Mouse (Mus musculus): Measurements from ENCODE around the gene A930017K11Rik. TPM values are rescaled to one million over a fixed set of nuclear protein-coding genes. Genes with fewer than 3 reads are reported as not detected.

A930017K11Rik gene
- polyA plus RNA-seq, 1 experiment from 2014 or later, result 0.28 TPM

DNA sequence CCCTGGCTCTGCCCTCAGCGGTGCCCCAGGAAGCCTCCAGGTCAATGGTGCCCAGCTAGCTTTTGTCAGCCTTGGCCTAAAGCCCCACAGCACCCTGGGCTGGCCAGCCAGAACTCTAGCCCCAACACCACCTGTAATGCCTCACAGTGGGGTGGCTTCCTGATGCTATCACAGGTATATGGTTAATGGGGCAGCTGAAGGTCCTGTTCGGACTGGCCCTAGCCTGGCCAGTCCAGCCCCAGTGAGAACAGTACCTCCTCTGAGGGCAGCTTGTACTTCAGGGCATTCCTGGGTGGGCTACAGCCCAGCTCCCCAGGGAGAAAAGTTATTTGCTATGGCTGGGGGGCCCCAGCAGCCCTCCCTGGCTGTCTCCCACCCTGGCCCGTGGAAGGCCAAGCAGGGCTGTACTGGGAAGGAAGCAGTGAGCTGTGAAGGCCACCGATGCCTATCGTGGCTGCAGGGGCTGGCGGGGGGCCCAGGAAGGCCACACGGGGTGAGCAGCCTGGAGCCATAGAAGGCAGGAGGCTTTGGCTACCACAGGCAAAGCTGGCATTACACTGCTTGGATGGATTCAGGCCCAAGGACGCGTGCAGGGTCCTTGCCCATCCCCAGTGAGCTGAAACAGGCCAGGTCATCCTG is 6.7 kb downstream of the A930017K11Rik start:
- Histone ChIP-seq H3K4me2 (ENCODE audit: low read length) (no peak overlapping the region), H3K4me3 (ENCODE audit: low read depth, low read length) (no peak overlapping the region), H3K4me1 (replicated peaks; ENCODE audit: control insufficient read depth, insufficient read depth, low read length) (peaks cover 7% of the 10 kb centered on the region), H3K9me3 (ENCODE audit: control insufficient read depth, low read length) (no peaks in the 10 kb centered on the region), H3K27ac (ENCODE audit: low read depth) (no peak overlapping the region), H3K36me3 (ENCODE audit: control insufficient read depth, insufficient read depth, low read length) (no peaks in the 10 kb centered on the region), H3K27me3 (replicated peaks; ENCODE audit: control insufficient read depth, insufficient read depth, low read length) (peaks cover 10% of the 10 kb centered on the region), H3K9ac (ENCODE audit: low read length) (no peak overlapping the region)
- DNase-seq (ENCODE audit: low spot score) (no peak), ATAC-seq (replicated peaks; ENCODE audit: low FRiP score, low TSS enrichment, low read depth) (no peak)
- 83% methylated on average over 8 of the region's 9 CpGs for WGBS

GRCm38 (mm10) chr17:25944366-25945163 is 7.8 kb downstream of the A930017K11Rik start, which contains the start of the genes Pigq and Nhlrc4:
Pigq (minus strand) TSS chr17:25944936.
Nhlrc4 (minus strand) TSS chr17:25944961.
- ATAC-seq (replicated peaks; ENCODE audit: low FRiP score, low TSS enrichment, low read depth), result no peak
- H3K9ac ChIP-seq (ENCODE audit: low read length), result no peak within 1 kb of the TSS
- H3K4me2 ChIP-seq (ENCODE audit: low read length), result no peak within 1 kb of the TSS

GRCm38 (mm10) chr17:25943769-25944168 is 8.6 kb downstream of the A930017K11Rik start:
- no peak for DNase-seq (ENCODE audit: low spot score)
- Histone ChIP-seq H3K9ac (ENCODE audit: low read length) (no peak overlapping the region), H3K4me3 (ENCODE audit: low read depth, low read length) (no peak overlapping the region), H3K4me1 (replicated peaks; ENCODE audit: control insufficient read depth, insufficient read depth, low read length) (peaks cover 9% of the 10 kb centered on the region), H3K27ac (ENCODE audit: low read depth) (no peak overlapping the region), H3K36me3 (ENCODE audit: control insufficient read depth, insufficient read depth, low read length) (0 out of 2 replicates have a peak, but pooled peaks cover 4% of the 10 kb centered on the region), H3K4me2 (ENCODE audit: low read length) (no peak overlapping the region), H3K27me3 (replicated peaks; ENCODE audit: control insufficient read depth, insufficient read depth, low read length) (no peaks in the 10 kb centered on the region), H3K9me3 (ENCODE audit: control insufficient read depth, low read length) (no peaks in the 10 kb centered on the region)
- 82% methylated on average over 9 of the region's 9 CpGs for WGBS
- ATAC-seq (replicated peaks; ENCODE audit: low FRiP score, low TSS enrichment, low read depth), result no peak

More at GRCm38 (mm10) chr17:25944366-25945163, 7.8 kb downstream of the A930017K11Rik start, which contains the start of the genes Pigq and Nhlrc4:
- no peaks in the 10 kb centered on the region for H3K27me3 ChIP-seq (replicated peaks; ENCODE audit: control insufficient read depth, insufficient read depth, low read length)
- H3K4me3 ChIP-seq (ENCODE audit: low read depth, low read length), result no peak within 1 kb of the TSS
- H3K27ac ChIP-seq (ENCODE audit: low read depth), result no peak within 1 kb of the TSS
- no peaks in the 10 kb centered on the region for H3K36me3 ChIP-seq (ENCODE audit: control insufficient read depth, insufficient read depth, low read length)
- H3K4me1 ChIP-seq (replicated peaks; ENCODE audit: control insufficient read depth, insufficient read depth, low read length), result peaks cover 9% of the 10 kb centered on the region
- no peak for DNase-seq (ENCODE audit: low spot score)
- 47% methylated on average over 6 of the region's 6 CpGs for WGBS
- H3K9me3 ChIP-seq (ENCODE audit: control insufficient read depth, low read length), result no peaks in the 10 kb centered on the region

GRCm38 (mm10) chr17:25943221-25943620 is 9.1 kb downstream of the A930017K11Rik start:
- no peak overlapping the region for H3K4me3 ChIP-seq (ENCODE audit: low read depth, low read length)
- H3K9ac ChIP-seq (ENCODE audit: low read length), result no peak overlapping the region
- no peak for DNase-seq (ENCODE audit: low spot score)
- peaks cover 9% of the 10 kb centered on the region for H3K4me1 ChIP-seq (replicated peaks; ENCODE audit: control insufficient read depth, insufficient read depth, low read length)
- WGBS, result 83% methylated on average over 3 of the region's 3 CpGs
- H3K27ac ChIP-seq (ENCODE audit: low read depth), result no peak overlapping the region
- 0 out of 2 replicates have a peak, but pooled peaks cover 4% of the 10 kb centered on the region for H3K36me3 ChIP-seq (ENCODE audit: control insufficient read depth, insufficient read depth, low read length)
- H3K9me3 ChIP-seq (ENCODE audit: control insufficient read depth, low read length), result no peaks in the 10 kb centered on the region
- no peaks in the 10 kb centered on the region for H3K27me3 ChIP-seq (replicated peaks; ENCODE audit: control insufficient read depth, insufficient read depth, low read length)
- no peak overlapping the region for H3K4me2 ChIP-seq (ENCODE audit: low read length)
- ATAC-seq (replicated peaks; ENCODE audit: low FRiP score, low TSS enrichment, low read depth), result no peak

DNA sequence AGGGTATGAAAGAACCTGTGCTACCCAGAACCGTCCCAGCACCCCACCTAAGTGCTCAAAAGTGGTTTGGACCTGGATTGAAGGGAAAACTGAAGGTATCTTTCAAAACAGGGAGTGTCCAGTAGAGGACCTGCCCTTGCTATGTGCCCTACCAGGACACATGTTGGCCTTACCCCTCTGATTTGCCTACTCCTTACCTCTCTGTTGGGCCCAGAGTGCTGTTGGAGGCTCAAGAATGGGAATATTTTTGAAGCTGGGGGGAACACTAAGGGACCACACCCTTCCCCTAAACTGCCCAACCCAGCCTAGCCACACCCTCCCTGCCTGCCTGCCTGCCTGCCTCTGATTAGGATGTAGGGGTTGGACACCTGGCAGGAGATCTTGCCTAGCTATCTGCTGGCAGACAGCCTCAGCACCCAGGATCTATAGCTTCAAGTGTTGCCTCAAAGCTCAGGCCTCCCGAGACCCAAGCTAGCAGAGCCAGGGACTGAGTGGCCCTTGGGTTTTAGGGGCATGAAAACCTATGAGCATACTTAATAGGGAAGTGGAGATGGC is 9.7 kb downstream of the A930017K11Rik start:
- no peak for DNase-seq (ENCODE audit: low spot score)
- H3K9ac ChIP-seq (ENCODE audit: low read length), result no peak overlapping the region
- H3K27ac ChIP-seq (ENCODE audit: low read depth), result no peak overlapping the region
- no peaks in the 10 kb centered on the region for H3K27me3 ChIP-seq (replicated peaks; ENCODE audit: control insufficient read depth, insufficient read depth, low read length)
- WGBS, result 79% methylated on average over 2 of the region's 2 CpGs
- no peak for ATAC-seq (replicated peaks; ENCODE audit: low FRiP score, low TSS enrichment, low read depth)
- peak overlapping the region; percentile 63; the same call in 1 of the 2 replicates for H3K4me2 ChIP-seq (ENCODE audit: low read length)
- no peaks in the 10 kb centered on the region for H3K9me3 ChIP-seq (ENCODE audit: control insufficient read depth, low read length)
- H3K4me3 ChIP-seq (ENCODE audit: low read depth, low read length), result no peak overlapping the region
- H3K4me1 ChIP-seq (replicated peaks; ENCODE audit: control insufficient read depth, insufficient read depth, low read length), result peaks cover 9% of the 10 kb centered on the region
- 0 out of 2 replicates have a peak, but pooled peaks cover 4% of the 10 kb centered on the region for H3K36me3 ChIP-seq (ENCODE audit: control insufficient read depth, insufficient read depth, low read length)

DNA sequence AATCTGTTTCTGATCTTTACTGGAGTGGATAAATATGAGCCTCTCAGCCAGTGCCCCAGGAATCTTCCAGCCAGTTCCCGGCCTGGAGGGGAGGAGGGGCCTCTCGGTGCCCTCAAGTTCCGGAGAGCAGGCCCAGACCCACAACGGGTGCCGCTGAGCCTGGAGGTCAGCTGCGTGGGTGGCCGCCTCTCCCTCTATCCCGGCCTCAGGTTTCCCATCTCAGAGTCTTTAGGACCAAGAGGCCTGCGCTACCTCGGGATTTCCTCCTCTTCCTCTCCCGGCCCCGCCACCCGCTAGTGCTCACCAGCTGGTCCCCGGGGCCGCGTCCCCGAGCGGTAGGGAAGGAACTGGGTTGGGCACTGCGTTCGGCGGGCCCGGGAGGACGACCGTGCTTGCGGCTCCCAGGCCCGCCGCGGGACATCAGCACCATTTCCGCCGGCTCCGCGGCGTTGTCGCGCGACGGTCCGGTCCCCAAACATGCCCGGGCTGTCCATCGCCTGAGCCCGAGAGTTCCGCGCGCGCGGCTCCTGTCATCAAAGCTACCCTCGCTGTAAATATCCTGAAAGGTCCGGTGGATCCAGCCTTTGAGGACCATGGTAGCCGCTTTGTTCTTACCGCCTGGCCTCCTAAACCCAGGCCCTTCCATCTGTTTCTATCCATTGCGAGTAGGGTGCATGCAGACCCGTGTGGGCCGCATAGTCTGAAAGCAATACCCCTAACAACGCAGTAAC is 10.7 kb downstream of the A930017K11Rik start:
- Histone ChIP-seq H3K9ac (ENCODE audit: low read length) (peak overlapping the region; percentile 94), H3K4me3 (ENCODE audit: low read depth, low read length) (peak overlapping the region; percentile 97), H3K27ac (ENCODE audit: low read depth) (peak overlapping the region; percentile 92), H3K9me3 (ENCODE audit: control insufficient read depth, low read length) (no peaks in the 10 kb centered on the region), H3K36me3 (ENCODE audit: control insufficient read depth, insufficient read depth, low read length) (peaks cover 8% of the 10 kb centered on the region), H3K27me3 (replicated peaks; ENCODE audit: control insufficient read depth, insufficient read depth, low read length) (no peaks in the 10 kb centered on the region), H3K4me1 (replicated peaks; ENCODE audit: control insufficient read depth, insufficient read depth, low read length) (peaks cover 9% of the 10 kb centered on the region), H3K4me2 (ENCODE audit: low read length) (peak overlapping the region; percentile 63)
- 3% methylated on average over 54 of the region's 54 CpGs for WGBS
- peak; percentile 91 for DNase-seq (ENCODE audit: low spot score)
- ATAC-seq (replicated peaks; ENCODE audit: low FRiP score, low TSS enrichment, low read depth), result peak; percentile 74

- Histone ChIP-seq H3K36me3 (ENCODE audit: control insufficient read depth, insufficient read depth, low read length) (peaks cover 73% of the 10 kb centered on the region), H3K4me2 (ENCODE audit: low read length) (no peak overlapping the region), H3K27ac (ENCODE audit: low read depth) (no peak overlapping the region), H3K27me3 (replicated peaks; ENCODE audit: control insufficient read depth, insufficient read depth, low read length) (no peaks in the 10 kb centered on the region), H3K4me3 (ENCODE audit: low read depth, low read length) (no peak overlapping the region), H3K4me1 (replicated peaks; ENCODE audit: control insufficient read depth, insufficient read depth, low read length) (no peaks in the 10 kb centered on the region), H3K9me3 (ENCODE audit: control insufficient read depth, low read length) (no peaks in the 10 kb centered on the region), H3K9ac (ENCODE audit: low read length) (no peak overlapping the region)
- ATAC-seq (replicated peaks; ENCODE audit: low FRiP score, low TSS enrichment, low read depth), result no peak
- DNase-seq (ENCODE audit: low spot score), result no peak
- 92% methylated on average over 1 of the region's 1 CpGs for WGBS
Measured at GRCm38 (mm10) chr17:25934526-25934925, 17.8 kb downstream of the A930017K11Rik start.

GRCm38 (mm10) chr17:25925348-25925747 is 27.0 kb downstream of the A930017K11Rik start:
- 72% methylated on average over 2 of the region's 2 CpGs for WGBS
- DNase-seq (ENCODE audit: low spot score), result no peak

More at GRCm38 (mm10) chr17:25925348-25925747, 27.0 kb downstream of the A930017K11Rik start:
- Histone ChIP-seq H3K9me3 (ENCODE audit: control insufficient read depth, low read length) (no peaks in the 10 kb centered on the region), H3K36me3 (ENCODE audit: control insufficient read depth, insufficient read depth, low read length) (peaks cover 42% of the 10 kb centered on the region), H3K9ac (ENCODE audit: low read length) (no peak overlapping the region), H3K27me3 (replicated peaks; ENCODE audit: control insufficient read depth, insufficient read depth, low read length) (no peaks in the 10 kb centered on the region), H3K27ac (ENCODE audit: low read depth) (no peak overlapping the region), H3K4me1 (replicated peaks; ENCODE audit: control insufficient read depth, insufficient read depth, low read length) (peaks cover 5% of the 10 kb centered on the region; the same call in 1 of the 2 replicates), H3K4me3 (ENCODE audit: low read depth, low read length) (no peak overlapping the region), H3K4me2 (ENCODE audit: low read length) (no peak overlapping the region)
- no peak for ATAC-seq (replicated peaks; ENCODE audit: low FRiP score, low TSS enrichment, low read depth)
